Mouse (Mus musculus) bone marrow, adult 2 months (tissue): ENCODE data around the gene C9.

ENCODE experiments used
- CTCF ChIP-seq: fragments of 200-500 bp; IDR thresholded peaks from 2 replicates; pipeline ENCODE4 v1.5.1; 2011; ENCODE audit warnings: low read length, control low read depth; ENCODE audit not compliant: control insufficient read depth, insufficient read depth
- POLR2A ChIP-seq: fragments of 200-500 bp; IDR thresholded peaks from 2 replicates; pipeline ENCODE4 v1.6.1; 2011; ENCODE audit warnings: low read depth, mild to moderate bottlenecking, control low read depth, low read length, borderline replicate concordance; ENCODE audit not compliant: control insufficient read depth

GRCm38 (mm10) chr15:6525386-6525785, 80.3 kb downstream of the C9 start:
- no peak for TF ChIP-seq CTCF
- TF ChIP-seq POLR2A, result no peak
